39 mouse cellular contexts compared by ENCODE assay signal in the genomic region with DNA sequence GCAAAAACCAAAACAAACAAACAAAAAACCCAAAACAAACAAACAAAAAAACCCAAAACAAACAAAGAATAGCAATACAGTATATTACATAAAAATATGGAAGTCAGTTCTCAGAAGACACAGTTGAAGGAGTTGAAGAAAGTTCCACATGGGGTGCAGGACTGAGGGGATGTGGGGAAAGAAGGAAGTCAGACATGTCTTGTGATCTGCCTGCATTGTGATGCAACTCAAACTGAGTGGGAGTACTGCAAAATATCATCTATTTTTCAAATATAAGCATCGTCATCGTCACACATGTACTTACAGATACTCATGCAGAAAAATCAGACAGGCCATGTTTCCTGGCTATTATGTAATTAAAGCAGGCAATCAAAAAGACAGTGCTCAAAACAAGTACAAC. TPM values are rescaled to one million over a fixed set of nuclear protein-coding genes. Genes with fewer than 3 reads are reported as not detected.
DNase-seq lines count a peak whose midpoint lies in the region; ATAC-seq lines count a peak whose summit lies in the region.
"Had no signal": no experiment of that assay in that cellular context is flagged by ENCODE, and none has a peak within 500 bp of the region (broad histone marks: within the 10 kb centered on the region; RNA-seq: fewer than 3 reads in every experiment).

No protein-coding gene starts in this region.

- no peak overlapping the region for H3K9ac ChIP-seq in heart, embryonic 11.5 days (ENCODE audit: low read depth, low read length)
- H3K9ac ChIP-seq: forebrain, embryonic 12.5 days; forebrain, postnatal 0 days; heart, embryonic 13.5 days; intestine, embryonic 15.5 days; liver, embryonic 12.5 days; neural tube, embryonic 12.5 days had no signal

- H3K4me2 ChIP-seq in heart, embryonic 11.5 days: no peak overlapping the region
- H3K4me2 ChIP-seq: forebrain, embryonic 12.5 days; heart, embryonic 13.5 days; intestine, embryonic 15.5 days; liver, embryonic 12.5 days; midbrain, embryonic 11.5 days; neural tube, embryonic 12.5 days had no signal

- peak; percentile 94 for ATAC-seq in megakaryocyte progenitor cell, adult 5-6 weeks (replicated peaks; ENCODE audit: poor library complexity)
- ATAC-seq in heart, embryonic 11.5 days (replicated peaks; ENCODE audit: insufficient number of reproducible peaks, low FRiP score, low TSS enrichment): no peak
- ATAC-seq: forebrain, postnatal 0 days; hindbrain, postnatal 0 days; intestine, embryonic 15.5 days; liver, embryonic 12.5 days; midbrain, embryonic 16.5 days; Patski had no signal

- H3K27ac ChIP-seq in heart, embryonic 11.5 days (ENCODE audit: low read depth, low read length): no peak overlapping the region
- H3K27ac ChIP-seq: forebrain, embryonic 12.5 days; heart, adult 2 months; heart, embryonic 13.5 days; hindbrain, postnatal 0 days; intestine, embryonic 15.5 days; kidney, postnatal 0 days; neural tube, embryonic 12.5 days had no signal

- H3K9me3 ChIP-seq in heart, embryonic 11.5 days (replicated peaks; ENCODE audit: control insufficient read depth, low read length): no peaks in the 10 kb centered on the region
- H3K9me3 ChIP-seq: forebrain, embryonic 12.5 days; G1E; heart, embryonic 13.5 days; intestine, embryonic 15.5 days; liver, embryonic 12.5 days; neural tube, embryonic 12.5 days had no signal

- peak; percentile 94 for DNase-seq in heart, adult 11 months
- no peak for DNase-seq in heart, postnatal 4 days
- peak; percentile 69 for DNase-seq in lung, postnatal 36 days
- DNase-seq in lung, postnatal 14 days: no peak
- no peak for DNase-seq in embryo, embryonic 10.5 days (ENCODE audit: low spot score)
- DNase-seq in layer of hippocampus, adult 9-11 months: no peak
- DNase-seq: adrenal gland, postnatal 10 days; cerebellum, adult 11 months; cerebellum, adult 9-11 months; forebrain, postnatal 0 days; gastrocnemius, postnatal 25 days; heart, adult 2 months; heart, postnatal 10 days; kidney, adult 8-10 months; kidney, postnatal 4 days; layer of hippocampus, postnatal 36 days; right cerebral cortex, adult 18-20 months; thymus, adult 2 months; thymus, postnatal 36 days had no signal

- H3K27me3 ChIP-seq in heart, embryonic 11.5 days (ENCODE audit: control insufficient read depth, insufficient read depth, low read length): no peaks in the 10 kb centered on the region
- H3K27me3 ChIP-seq: forebrain, embryonic 12.5 days; heart, embryonic 13.5 days; intestine, embryonic 15.5 days; liver, embryonic 12.5 days; neural tube, embryonic 12.5 days had no signal

- H3K4me3 ChIP-seq in heart, embryonic 11.5 days (ENCODE audit: low read depth, low read length): no peak overlapping the region
- H3K4me3 ChIP-seq: erythroblast, embryonic 14.5 days; forebrain, embryonic 12.5 days; heart, adult 2 months; heart, embryonic 13.5 days; intestine, embryonic 15.5 days; liver, embryonic 12.5 days; myocyte; neural tube, embryonic 12.5 days had no signal

- H3K4me1 ChIP-seq in heart, embryonic 11.5 days (ENCODE audit: control insufficient read depth, insufficient read depth, low read length): no peaks in the 10 kb centered on the region
- H3K4me1 ChIP-seq: forebrain, embryonic 12.5 days; heart, embryonic 13.5 days; intestine, embryonic 15.5 days; neural tube, embryonic 12.5 days had no signal

- WGBS in heart, embryonic 11.5 days (ENCODE audit: insufficient replicate concordance): 90% methylated on average over 2 of the region's 2 CpGs

- no peaks in the 10 kb centered on the region for H3K36me3 ChIP-seq in heart, embryonic 11.5 days (ENCODE audit: control insufficient read depth, insufficient read depth, low read length)
- H3K36me3 ChIP-seq: forebrain, embryonic 12.5 days; G1E; heart, embryonic 13.5 days; intestine, embryonic 15.5 days; liver, embryonic 12.5 days; neural tube, embryonic 12.5 days had no signal

RNA-seq across cellular contexts. Expression of a gene that starts 23.2 kb away (rescaled TPM):
- total RNA-seq in heart, postnatal 4 days (2021): 1 to 10 TPM; 1.3 TPM
- 142 and 144 TPM in 2 replicates for total RNA-seq in megakaryocyte progenitor cell, adult 5-6 weeks (2015)
- total RNA-seq in megakaryocyte progenitor cell, adult 5-6 weeks (2017): 99.9 and 118 TPM in 2 replicates
- 0.59 TPM in 1 of 2 replicates, not detected in the other for polyA plus RNA-seq in heart, embryonic 11.5 days (2014; fragmentation: Nextera tagmentation; extraction: Ambion mirVana)
- polyA plus RNA-seq: erythroblast, embryonic 14.5 days; midbrain, embryonic 11.5 days had no signal

RNA-seq across cellular contexts. Expression of a gene that starts 25.8 kb away (rescaled TPM):
- total RNA-seq in heart, postnatal 4 days (2021): under 1 TPM; 0.31 to 0.34 TPM
- total RNA-seq in megakaryocyte progenitor cell, adult 5-6 weeks (2015): not detected in 2 replicates
- not detected in 2 replicates for total RNA-seq in megakaryocyte progenitor cell, adult 5-6 weeks (2017)
- polyA plus RNA-seq in heart, embryonic 11.5 days (2014; fragmentation: Nextera tagmentation; extraction: Ambion mirVana): 0.36 TPM in 1 of 2 replicates, not detected in the other
- total RNA-seq: forebrain, postnatal 0 days; gastrocnemius, postnatal 25 days; hindbrain, postnatal 0 days; layer of hippocampus, adult 8-10 months; layer of hippocampus, postnatal 36 days; left cerebral cortex, postnatal 10 days had no signal
- polyA plus RNA-seq: embryonic facial prominence, embryonic 14.5 days; erythroblast, embryonic 14.5 days; forebrain, embryonic 12.5 days; hindbrain, embryonic 11.5 days; hindbrain, postnatal 0 days; intestine, embryonic 15.5 days; kidney, postnatal 0 days; limb, embryonic 11.5 days; midbrain, embryonic 11.5 days; midbrain, embryonic 16.5 days; myocyte; neural tube, embryonic 12.5 days; Patski had no signal

RNA-seq across cellular contexts. Expression of a gene that starts 40.5 kb away (rescaled TPM):
- not detected for total RNA-seq in heart, postnatal 4 days (2021)
- not detected in 2 replicates for total RNA-seq in megakaryocyte progenitor cell, adult 5-6 weeks (2015)
- total RNA-seq in megakaryocyte progenitor cell, adult 5-6 weeks (2017): not detected in 2 replicates
- polyA plus RNA-seq in heart, embryonic 11.5 days (2014; fragmentation: Nextera tagmentation; extraction: Ambion mirVana): not detected in 2 replicates
- total RNA-seq: forebrain, postnatal 0 days; G1E; gastrocnemius, postnatal 25 days; heart, adult 2 months; heart, postnatal 10 days had no signal
- polyA plus RNA-seq: embryonic facial prominence, embryonic 14.5 days; erythroblast, embryonic 14.5 days; forebrain, embryonic 12.5 days; G1E; heart, adult 2 months; heart, embryonic 13.5 days; hindbrain, embryonic 11.5 days; limb, embryonic 11.5 days; midbrain, embryonic 11.5 days had no signal

Comparison
In these comparisons a context has a peak if more than half of its experiments do, and no peak if none do; other contexts are left out.
1. DNase-seq: peak in heart, adult 11 months (single experiment) and lung, postnatal 36 days (single experiment); none in heart, postnatal 4 days (single experiment), lung, postnatal 14 days (single experiment), embryo, embryonic 10.5 days (single experiment) and layer of hippocampus, adult 9-11 months (single experiment).
2. RNA of a gene that starts 23.2 kb away (total RNA-seq): 99.9 to 144 TPM in megakaryocyte progenitor cell, adult 5-6 weeks; 1.3 TPM in heart, postnatal 4 days; every median in the first group is over 10 times any median in the second.